Mouse (Mus musculus) CH12.LX (cell line): Measurements from ENCODE around the gene Lrrc8c. TPM values are rescaled to one million over a fixed set of nuclear protein-coding genes. Genes with fewer than 3 reads are reported as not detected.

Experiments used
- DNase-seq: peaks from one replicate; pipeline ENCODE4 v3.0.0-alpha.2; 2013; ENCODE audit errors: extremely low read depth
- H3K27ac ChIP-seq: 2 replicates; pipeline ENCODE4 v1.5.1; 2012; ENCODE audit warnings: low read depth, mild to moderate bottlenecking, control low read depth, moderate library complexity; ENCODE audit not compliant: insufficient read depth
- H3K27me3 ChIP-seq: replicated peaks from 2 replicates; pipeline ENCODE3; 2012; ENCODE audit warnings: inconsistent platforms
- H3K36me3 ChIP-seq, 2 experiments: replicated peaks in 1 of 2; 2 replicates each; pipeline versions ENCODE3 to v1.6.1; 2012; ENCODE audit warnings: inconsistent platforms in 1 of 2, low read length in 1 of 2, mild to moderate bottlenecking in 1 of 2, mixed read lengths in 1 of 2, moderate library complexity in 1 of 2; ENCODE audit not compliant: control insufficient read depth in 1 of 2, insufficient read depth in 1 of 2
- H3K4me1 ChIP-seq, 2 experiments: 2 replicates each; pipeline ENCODE4 v1.6.1; 2012; ENCODE audit warnings: inconsistent platforms in 1 of 2, moderate library complexity in 1 of 2; ENCODE audit not compliant: insufficient read depth in 2 of 2, control insufficient read depth in 1 of 2
- H3K4me2 ChIP-seq: 2 replicates; pipeline ENCODE4 v1.6.1; 2012; ENCODE audit warnings: low read depth, mild to moderate bottlenecking, control low read depth; ENCODE audit not compliant: poor library complexity, insufficient read depth, severe bottlenecking
- H3K4me3 ChIP-seq, 3 experiments: fragments of 150-350 bp in 1 of 3; sonication (generic) in 1 of 3; replicated peaks in 1 of 3; 2 replicates each; pipeline versions ENCODE3 to v1.5.1; 2011 to 2012; ENCODE audit warnings: low read depth in 2 of 3, low read length in 2 of 3, mild to moderate bottlenecking in 2 of 3, moderate library complexity in 2 of 3, control low read depth in 1 of 3, improper control_type of control experiment in 1 of 3, inconsistent platforms in 1 of 3, mixed read lengths in 1 of 3; ENCODE audit not compliant: poor library complexity in 1 of 3
- H3K79me2 ChIP-seq: replicated peaks from 2 replicates; pipeline ENCODE4 v1.6.1; 2012; ENCODE audit warnings: mild to moderate bottlenecking, moderate library complexity; ENCODE audit not compliant: control insufficient read depth, poor library complexity, insufficient read depth, severe bottlenecking; ENCODE audit errors: extremely low read depth
- H3K9ac ChIP-seq: 2 replicates; pipeline ENCODE4 v1.6.1; 2012; ENCODE audit warnings: low read depth, mild to moderate bottlenecking, control low read depth, moderate library complexity; ENCODE audit not compliant: insufficient read depth
- H3K9me3 ChIP-seq: replicated peaks from 2 replicates; pipeline ENCODE3; 2012; ENCODE audit warnings: low read length, inconsistent platforms, mixed read lengths
- BHLHE40 ChIP-seq: IDR thresholded peaks from 2 replicates; pipeline ENCODE4 v1.6.1; 2011; ENCODE audit warnings: mild to moderate bottlenecking, low read depth, low read length, improper control_type of control experiment
- CHD1 ChIP-seq: IDR thresholded peaks from 2 replicates; pipeline ENCODE4 v1.6.1; 2012; ENCODE audit warnings: low read depth, low read length, improper control_type of control experiment, inconsistent platforms
- CTCF ChIP-seq, 2 experiments: IDR thresholded peaks in 1 of 2; conservative IDR thresholded peaks in 1 of 2; 2 replicates each; pipeline ENCODE4 v1.5.1; 2011 to 2012; ENCODE audit warnings: low read depth in 2 of 2, low read length in 2 of 2, improper control_type of control experiment in 1 of 2, inconsistent platforms in 1 of 2, mild to moderate bottlenecking in 1 of 2, moderate library complexity in 1 of 2
- ELF1 ChIP-seq: IDR thresholded peaks from 2 replicates; pipeline ENCODE4 v1.6.1; 2014; ENCODE audit warnings: low read depth, mild to moderate bottlenecking, inconsistent platforms, low read length, improper control_type of control experiment
- GABPA ChIP-seq: IDR thresholded peaks from 2 replicates; pipeline ENCODE4 v1.6.1; 2012; ENCODE audit warnings: low read depth, low read length, improper control_type of control experiment, inconsistent platforms; ENCODE audit not compliant: insufficient replicate concordance
- HCFC1 ChIP-seq: IDR thresholded peaks from 2 replicates; pipeline ENCODE4 v1.6.1; 2012; ENCODE audit warnings: low read depth, mild to moderate bottlenecking, inconsistent platforms, low read length, improper control_type of control experiment
- JUN ChIP-seq: IDR thresholded peaks from 2 replicates; pipeline ENCODE4 v1.6.1; 2011; ENCODE audit warnings: low read depth, mild to moderate bottlenecking, low read length, improper control_type of control experiment, moderate library complexity; ENCODE audit not compliant: insufficient read depth
- KAT2A ChIP-seq: IDR thresholded peaks from 2 replicates; pipeline ENCODE4 v1.6.1; 2012; ENCODE audit warnings: low read length, improper control_type of control experiment, inconsistent platforms; ENCODE audit not compliant: insufficient replicate concordance
- MAFK ChIP-seq: IDR thresholded peaks from 2 replicates; pipeline ENCODE4 v1.6.1; 2011; ENCODE audit warnings: low read length, improper control_type of control experiment; ENCODE audit not compliant: insufficient replicate concordance
- MAX ChIP-seq: IDR thresholded peaks from 2 replicates; pipeline ENCODE4 v1.6.1; 2011; ENCODE audit warnings: low read length, improper control_type of control experiment
- MAZ ChIP-seq: IDR thresholded peaks from 2 replicates; pipeline ENCODE4 v1.6.1; 2012; ENCODE audit warnings: low read depth, mild to moderate bottlenecking, inconsistent platforms, low read length, improper control_type of control experiment, moderate library complexity
- MEF2A ChIP-seq: IDR thresholded peaks from 2 replicates; pipeline ENCODE4 v1.6.1; 2014; ENCODE audit warnings: low read depth, mild to moderate bottlenecking, inconsistent platforms, low read length, improper control_type of control experiment, borderline replicate concordance
- NELFE ChIP-seq: IDR thresholded peaks from 2 replicates; pipeline ENCODE4 v1.6.1; 2011; ENCODE audit warnings: low read depth, low read length, improper control_type of control experiment
- RAD21 ChIP-seq: IDR thresholded peaks from 2 replicates; pipeline ENCODE4 v1.6.1; 2011; ENCODE audit warnings: low read depth, mild to moderate bottlenecking, low read length, improper control_type of control experiment, moderate library complexity
- SIN3A ChIP-seq: IDR thresholded peaks from 2 replicates; pipeline ENCODE4 v1.6.1; 2012; ENCODE audit warnings: low read length, improper control_type of control experiment, inconsistent platforms
- TBP ChIP-seq: conservative IDR thresholded peaks from 2 replicates; pipeline ENCODE4 v1.6.1; 2011; ENCODE audit warnings: low read depth, low read length, improper control_type of control experiment
- UBTF ChIP-seq: IDR thresholded peaks from 2 replicates; pipeline ENCODE4 v1.6.1; 2012; ENCODE audit warnings: low read depth, mild to moderate bottlenecking, inconsistent platforms, low read length, improper control_type of control experiment, moderate library complexity
- ZC3H11A ChIP-seq: IDR thresholded peaks from 2 replicates; pipeline ENCODE4 v1.6.1; 2012; ENCODE audit warnings: low read depth, mild to moderate bottlenecking, inconsistent platforms, low read length, improper control_type of control experiment
- ZKSCAN1 ChIP-seq: IDR thresholded peaks from 2 replicates; pipeline ENCODE4 v1.6.1; 2012; ENCODE audit warnings: low read depth, inconsistent platforms, low read length, improper control_type of control experiment, borderline replicate concordance
- ZMIZ1 ChIP-seq: IDR thresholded peaks from 2 replicates; pipeline ENCODE4 v1.6.1; 2012; ENCODE audit warnings: low read depth, mild to moderate bottlenecking, inconsistent platforms, low read length, improper control_type of control experiment
- dilution Hi-C: fragments of 300-500 bp; cut with MboI; formaldehyde crosslinking; loops from 2 replicates; pipeline ENCODE4 v1.14.3; 2020; ENCODE audit warnings: low sequenced_read_pairs; ENCODE audit not compliant: extremely low pct_unique_long_range_greater_than_20kb, extremely low pct_ligation_motif_present
- in situ Hi-C: fragments of 300-500 bp; cut with MboI; formaldehyde crosslinking; loops from 3 replicates; pipeline ENCODE4 v1.14.3; 2019; ENCODE audit warnings: low sequenced_read_pairs, low pct_ligation_motif_present, low pct_unique_long_range_greater_than_20kb, mixed read lengths
- polyA plus RNA-seq: library from polyadenylated mRNA; unstranded; fragments of >175 nt; gene quantifications from 2 replicates; pipeline ENCODE4 v1.2.1, GENCODE M21; 2012; ENCODE audit warnings: low read depth; ENCODE audit not compliant: insufficient read length
- total RNA-seq, 2 experiments: library from RNA; depleted of rRNA; stranded (reverse); fragments of 300-350 nt in 1 of 2; fragments of >200 nt in 1 of 2; gene quantifications; 2 replicates each; pipeline ENCODE4 v1.2.3; 2012 to 2014

Lrrc8c gene
- total and polyA plus RNA-seq, 3 experiments = 3.3 to 10.3 (median 5.9) TPM

DNA sequence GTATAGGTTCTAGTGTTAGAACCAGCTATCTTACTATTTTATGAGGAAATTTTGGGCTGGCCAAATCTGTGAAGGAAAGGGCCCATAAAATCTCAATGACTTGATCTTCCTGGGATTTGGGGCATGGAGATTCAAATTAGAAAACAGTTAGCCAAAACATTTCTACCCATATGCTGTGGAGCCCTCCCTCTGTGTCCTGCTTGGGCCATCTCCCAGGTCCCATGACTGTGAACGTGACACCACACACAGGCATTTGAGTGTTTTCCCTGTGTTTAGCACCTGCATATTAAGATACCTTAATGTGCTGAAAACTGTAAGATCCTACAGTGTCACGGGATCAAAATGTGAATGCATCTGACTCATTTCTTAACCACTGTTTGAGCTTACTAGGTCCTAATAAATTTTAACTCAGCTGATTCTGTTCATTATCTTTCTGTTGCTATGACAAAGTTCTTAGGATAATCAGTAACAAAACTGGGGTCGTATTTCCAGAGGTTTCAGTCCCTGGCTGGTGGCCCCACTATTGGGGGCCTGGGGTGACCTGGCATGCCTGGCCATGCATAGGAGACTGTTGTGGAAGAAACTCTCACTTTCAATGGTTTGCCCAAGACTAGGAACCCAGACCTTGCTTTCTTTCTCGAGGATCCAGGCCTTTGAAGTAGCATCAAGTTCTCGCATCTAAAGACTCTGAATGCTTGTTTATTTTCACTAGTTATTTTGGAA, 46.0 kb upstream of the Lrrc8c start:
- no peak overlapping the region for H3K4me3 ChIP-seq
- no peaks in the 10 kb centered on the region for H3K79me2 ChIP-seq
- no peaks in the 10 kb centered on the region for H3K9me3 ChIP-seq
- H3K9ac ChIP-seq = no peak overlapping the region
- no peaks in the 10 kb centered on the region for H3K36me3 ChIP-seq
- in situ Hi-C loops = no loop called here
- H3K27ac ChIP-seq = no peak overlapping the region
- no peak overlapping the region for H3K4me2 ChIP-seq
- dilution Hi-C loops = no loop called here
- 0 out of 2 replicates have a peak, but pooled peaks have one; percentile 28 for TF ChIP-seq BHLHE40
- TF ChIP-seq MAX = no peak
- TF ChIP-seq, all 38 proteins: peak for 1
- Histone ChIP-seq H3K27me3 (no peaks in the 10 kb centered on the region), H3K4me1 (no peaks in the 10 kb centered on the region)
- no peak for DNase-seq

DNA sequence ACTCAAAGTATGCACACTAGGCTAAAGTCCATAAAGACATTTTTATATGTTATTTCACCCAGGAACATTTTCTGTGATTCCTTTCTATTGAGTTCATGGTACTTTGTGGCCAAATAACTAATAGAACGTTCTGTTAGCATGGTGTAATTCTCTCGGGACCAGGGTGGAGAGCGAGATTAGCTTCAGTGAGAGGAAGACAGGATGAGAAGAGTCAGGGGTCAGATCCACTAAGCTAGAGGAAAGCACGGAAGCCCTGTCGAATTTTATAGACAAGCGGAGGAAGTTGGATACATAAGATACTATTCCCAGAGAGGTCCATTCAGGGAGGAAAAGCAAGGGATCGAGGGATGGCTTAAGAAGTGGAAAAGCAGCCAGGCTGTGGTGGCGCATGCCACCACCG, 41.7 kb upstream of the Lrrc8c start:
- Histone ChIP-seq H3K4me3 (no peak overlapping the region), H3K27me3 (no peaks in the 10 kb centered on the region), H3K9me3 (no peaks in the 10 kb centered on the region), H3K27ac (no peak overlapping the region), H3K9ac (no peak overlapping the region), H3K36me3 (no peaks in the 10 kb centered on the region), H3K4me1 (no peaks in the 10 kb centered on the region), H3K79me2 (no peaks in the 10 kb centered on the region), H3K4me2 (no peak overlapping the region)
- no peak for DNase-seq
- dilution Hi-C loops (no loop called here), in situ Hi-C loops (no loop called here)
- TF ChIP-seq GABPA (no peak), HCFC1 (no peak), CHD1 (no peak), ZMIZ1 (no peak), RAD21 (no peak), MAFK (no peak), ZC3H11A (no peak), NELFE (no peak)

DNA sequence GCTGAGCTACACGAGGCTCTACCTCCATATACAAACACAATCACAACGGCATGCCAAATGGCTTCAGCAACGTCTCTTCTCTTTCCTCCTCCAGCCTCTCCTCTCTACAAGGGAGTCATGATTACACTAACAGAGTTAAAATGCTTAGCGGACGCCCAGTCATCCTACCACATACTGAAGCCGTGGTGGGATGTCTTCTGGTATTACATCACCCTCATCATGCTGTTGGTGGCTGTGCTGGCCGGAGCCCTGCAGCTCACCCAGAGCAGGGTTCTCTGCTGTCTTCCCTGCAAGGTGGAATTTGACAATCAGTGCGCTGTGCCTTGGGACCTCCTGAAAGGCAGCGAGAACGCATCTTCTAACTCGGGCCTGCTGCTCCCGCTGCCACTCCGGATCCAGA, 39.5 kb upstream of the Lrrc8c start:
- no peaks in the 10 kb centered on the region for H3K79me2 ChIP-seq
- no peak for TF ChIP-seq ZMIZ1
- no peak for TF ChIP-seq ELF1
- no peak for TF ChIP-seq CTCF (conservative IDR thresholded peaks at IDR 0.05 in 1 of 2, IDR thresholded peaks at IDR 0.05 in 1 of 2; ENCODE audit: low read depth in 2 of 2, low read length in 2 of 2)
- TF ChIP-seq ZKSCAN1 = no peak
- no peak for TF ChIP-seq TBP
- no peak for TF ChIP-seq MEF2A
- TF ChIP-seq MAFK = no peak
- no peak for TF ChIP-seq UBTF
- no peak for TF ChIP-seq KAT2A
- no peak for TF ChIP-seq JUN
- no peak for TF ChIP-seq SIN3A
- no peak for TF ChIP-seq MAZ
- H3K4me3 ChIP-seq = no peak overlapping the region
- in situ Hi-C loops = no loop called here
- DNase-seq = no peak
- H3K9ac ChIP-seq = no peak overlapping the region
- no peak overlapping the region for H3K4me2 ChIP-seq
- no peaks in the 10 kb centered on the region for H3K27me3 ChIP-seq
- no peaks in the 10 kb centered on the region for H3K9me3 ChIP-seq
- H3K36me3 ChIP-seq = no peaks in the 10 kb centered on the region
- dilution Hi-C loops = no loop called here
- H3K27ac ChIP-seq = no peak overlapping the region
- no peaks in the 10 kb centered on the region for H3K4me1 ChIP-seq
